Mouse (Mus musculus) kidney, postnatal 0 days (tissue): ENCODE measurements around the gene Tapbp. TPM values are rescaled to one million over a fixed set of nuclear protein-coding genes. Genes with fewer than 3 reads are reported as not detected.
"Not testable (repeated sequence)": the region's sequence is repeated elsewhere in the genome, so short reads cannot be mapped to it uniquely, and the experiment has no call there.

Experiments used
- ATAC-seq: fragments of 200-750 bp; cut with Nextera tagmentation; replicated peaks from 2 replicates; pipeline ENCODE4 v1.8.0; 2017; ENCODE audit warnings: low read depth, moderate number of reproducible peaks, moderate TSS enrichment, moderate library complexity; ENCODE audit not compliant: low FRiP score
- DNase-seq: peaks from one replicate; pipeline ENCODE4 v3.0.0-alpha.2; 2016; ENCODE audit warnings: low spot score
- H3K27ac ChIP-seq: fragments of 300-500 bp; sonication (generic); 2 replicates; pipeline ENCODE4 v1.5.1; 2014; ENCODE audit warnings: mild to moderate bottlenecking
- H3K27me3 ChIP-seq: fragments of 300-500 bp; sonication (generic); 2 replicates; pipeline ENCODE4 v1.6.1; 2014; ENCODE audit warnings: low read length, mixed read lengths; ENCODE audit not compliant: insufficient read depth
- H3K36me3 ChIP-seq: fragments of 300-500 bp; sonication (generic); 2 replicates; pipeline ENCODE4 v1.6.1; 2014; ENCODE audit warnings: low read length, mixed read lengths; ENCODE audit not compliant: insufficient read depth
- H3K4me1 ChIP-seq: fragments of 300-500 bp; sonication (generic); replicated peaks from 2 replicates; pipeline ENCODE4 v1.6.1; 2014; ENCODE audit warnings: antibody characterized with exemption, low read length, mixed read lengths; ENCODE audit not compliant: insufficient read depth
- H3K4me2 ChIP-seq: fragments of 300-500 bp; sonication (generic); 2 replicates; pipeline ENCODE4 v1.6.1; 2014; ENCODE audit warnings: mild to moderate bottlenecking, low read length, moderate library complexity, mixed read lengths
- H3K4me3 ChIP-seq: fragments of 300-500 bp; sonication (generic); replicated peaks from 2 replicates; pipeline ENCODE4 v1.5.1; 2014; ENCODE audit warnings: low read depth, low read length
- H3K9ac ChIP-seq: fragments of 300-500 bp; sonication (generic); 2 replicates; pipeline ENCODE4 v1.6.1; 2014; ENCODE audit warnings: low read depth, low read length
- H3K9me3 ChIP-seq: fragments of 300-500 bp; sonication (generic); replicated peaks from 2 replicates; pipeline ENCODE4 v1.6.1; 2016; ENCODE audit warnings: low read length, inconsistent platforms, mixed read lengths
- CTCF ChIP-seq: IDR thresholded peaks from 2 replicates; pipeline ENCODE4 v1.5.1; 2016; ENCODE audit warnings: antibody characterized with exemption, low read depth, mild to moderate bottlenecking, moderate library complexity
- WGBS: fragments of 180-500 bp; shearing (Covaris S2); extraction: QIAGEN DNeasy Blood & Tissue Kit; methylation state at CpG from one replicate; pipeline ENCODE4 v1.1.7; 2014; 5-methylcytosine and 5-hydroxymethylcytosine counted together
- polyA plus RNA-seq: library from polyadenylated mRNA; unstranded; fragments of >200 nt; fragmentation: Nextera tagmentation; extraction: Ambion mirVana; gene quantifications from 2 replicates; pipeline ENCODE4 v1.2.1, GENCODE M21; 2015

Tapbp gene
- polyA plus RNA-seq, 1 experiment from 2014 or later = 53.2 TPM

DNA sequence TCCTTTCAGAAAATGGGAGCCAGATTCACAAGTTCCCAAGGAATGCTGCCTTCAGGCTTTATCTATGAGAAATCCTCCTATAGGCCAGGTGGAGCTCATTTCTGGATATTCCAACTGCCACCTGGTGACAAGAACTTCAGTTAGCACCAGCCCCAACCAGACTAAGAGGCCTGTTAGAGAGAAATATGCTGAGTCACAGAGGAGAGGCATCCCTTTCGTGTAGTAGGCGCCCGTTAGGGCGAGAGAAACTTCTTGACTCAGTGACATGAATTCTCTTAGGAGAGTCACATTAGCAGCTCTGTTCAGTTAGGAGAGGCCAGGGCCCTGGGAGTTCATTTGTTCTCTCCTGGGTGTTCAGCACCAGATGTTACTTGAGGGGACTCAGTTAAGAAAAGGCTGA, 16.1 kb upstream of the Tapbp start:
- Histone ChIP-seq H3K4me2 (no peak overlapping the region), H3K4me1 (no peaks in the 10 kb centered on the region), H3K9ac (no peak overlapping the region), H3K27me3 (no peaks in the 10 kb centered on the region), H3K9me3 (no peaks in the 10 kb centered on the region), H3K36me3 (no peaks in the 10 kb centered on the region), H3K4me3 (no peak overlapping the region), H3K27ac (no peak overlapping the region)
- DNase-seq (no peak), ATAC-seq (no peak)
- no peak for TF ChIP-seq CTCF
- WGBS = 79% methylated on average over 4 of the region's 4 CpGs

DNA sequence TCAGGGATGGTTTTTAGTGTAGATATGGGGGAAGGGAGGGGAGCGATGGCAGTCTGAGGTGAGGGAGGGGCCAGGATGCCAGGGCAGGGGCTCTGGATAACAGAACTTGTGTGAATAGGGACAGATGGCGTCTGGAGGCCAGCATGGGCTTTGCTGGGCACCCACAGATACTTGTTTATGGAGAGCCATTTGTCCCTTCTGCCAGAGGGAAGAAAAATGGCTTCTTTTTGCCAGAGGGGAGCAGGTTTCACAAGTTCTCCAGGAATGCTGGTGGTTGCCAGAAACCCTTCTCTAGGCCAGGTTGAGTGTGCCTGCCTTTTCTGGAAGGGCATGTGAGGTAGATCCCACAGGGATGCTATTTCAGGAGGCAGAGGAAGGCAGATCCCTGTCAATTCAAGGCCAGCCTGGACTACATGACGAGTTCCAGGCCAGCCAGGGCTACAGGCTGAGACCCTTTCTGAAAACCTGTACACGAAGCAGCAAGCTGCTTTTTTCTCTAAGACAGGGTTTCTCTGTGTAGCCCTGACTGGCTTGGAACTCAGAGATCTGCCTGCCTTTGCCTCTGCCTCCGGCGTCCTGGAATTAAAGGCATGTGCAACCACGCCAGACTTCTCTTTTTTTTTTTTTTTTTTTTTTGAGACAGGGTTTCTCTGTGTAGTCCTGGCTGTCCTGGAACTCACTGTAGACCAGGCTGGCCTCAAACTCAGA, 15.3 kb upstream of the Tapbp start:
- Histone ChIP-seq H3K27ac (no peak overlapping the region), H3K9ac (no peak overlapping the region), H3K27me3 (no peaks in the 10 kb centered on the region), H3K9me3 (no peaks in the 10 kb centered on the region), H3K4me2 (no peak overlapping the region), H3K36me3 (no peaks in the 10 kb centered on the region), H3K4me1 (no peaks in the 10 kb centered on the region), H3K4me3 (no peak overlapping the region)
- DNase-seq (no peak), ATAC-seq (no peak)
- 63% methylated on average over 7 of the region's 7 CpGs for WGBS
- TF ChIP-seq CTCF = no peak

DNA sequence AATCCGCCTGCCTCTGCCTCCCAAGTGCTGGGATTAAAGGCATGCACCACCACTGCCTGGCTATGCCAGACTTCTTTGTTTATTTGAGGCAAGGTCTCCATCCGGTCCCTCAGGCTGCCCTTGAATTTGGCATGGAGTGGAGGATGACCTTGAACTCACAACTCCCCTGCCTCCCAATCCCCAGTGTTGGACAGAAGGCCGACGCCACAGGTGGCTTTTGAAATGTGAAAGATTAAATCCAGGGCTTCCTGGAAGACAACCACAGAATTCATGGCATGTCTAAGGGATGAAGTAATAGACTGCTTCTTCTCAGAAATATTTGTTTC, 14.7 kb upstream of the Tapbp start:
- no peaks in the 10 kb centered on the region for H3K9me3 ChIP-seq
- no peak overlapping the region for H3K4me3 ChIP-seq
- DNase-seq = no peak
- H3K4me2 ChIP-seq = no peak overlapping the region
- TF ChIP-seq CTCF = no peak
- no peak overlapping the region for H3K9ac ChIP-seq
- H3K4me1 ChIP-seq = no peaks in the 10 kb centered on the region
- ATAC-seq = no peak
- H3K27me3 ChIP-seq = no peaks in the 10 kb centered on the region
- H3K27ac ChIP-seq = no peak overlapping the region
- 85% methylated on average over 4 of the region's 4 CpGs for WGBS
- H3K36me3 ChIP-seq = no peaks in the 10 kb centered on the region

DNA sequence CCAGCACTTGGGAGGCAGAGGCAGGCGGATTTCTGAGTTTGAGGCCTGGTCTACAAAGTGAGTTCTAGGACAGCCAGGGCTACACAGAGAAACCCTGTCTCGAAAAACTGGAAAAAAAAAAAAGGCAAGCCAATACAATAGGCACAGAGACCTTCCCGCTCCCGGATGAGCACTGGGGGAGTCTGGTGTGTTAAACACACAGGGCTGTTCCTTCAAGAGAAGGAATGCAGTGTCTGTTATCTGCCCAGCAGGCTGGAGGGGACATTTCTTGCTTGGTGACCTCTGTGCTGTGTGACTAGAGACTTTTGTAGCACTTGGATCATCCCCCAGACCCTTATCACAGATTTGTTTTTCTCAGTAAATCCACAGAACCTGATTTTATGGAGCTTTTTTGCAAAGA, 14.0 kb upstream of the Tapbp start:
- no peak for ATAC-seq
- Histone ChIP-seq H3K27ac (no peak overlapping the region), H3K4me3 (no peak overlapping the region), H3K9ac (no peak overlapping the region), H3K4me2 (no peak overlapping the region), H3K36me3 (no peaks in the 10 kb centered on the region), H3K27me3 (no peaks in the 10 kb centered on the region), H3K4me1 (no peaks in the 10 kb centered on the region), H3K9me3 (no peaks in the 10 kb centered on the region)
- no peak for DNase-seq
- WGBS = 67% methylated on average over 4 of the region's 4 CpGs
- no peak for TF ChIP-seq CTCF

DNA sequence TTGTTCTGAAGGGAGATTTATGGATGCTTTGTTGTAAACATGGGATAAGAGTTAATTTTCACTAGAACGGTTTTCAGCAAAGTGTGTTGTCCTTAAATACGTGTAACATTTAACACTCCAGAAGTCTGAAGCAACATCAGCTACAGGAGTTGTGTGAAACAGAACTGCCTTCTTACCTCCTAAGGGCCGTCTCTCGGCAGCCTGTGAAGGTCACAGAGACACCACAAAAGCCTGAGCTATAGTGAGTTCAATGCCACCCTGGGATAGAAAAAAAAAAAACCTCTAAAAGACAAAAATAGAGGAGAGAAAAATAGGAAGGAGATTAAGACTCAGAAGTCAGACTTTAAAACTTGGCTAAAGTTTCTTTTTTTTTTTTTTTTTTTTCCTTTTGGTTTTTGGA, 13.6 kb upstream of the Tapbp start:
- H3K9me3 ChIP-seq = no peaks in the 10 kb centered on the region
- no peak overlapping the region for H3K4me3 ChIP-seq
- H3K4me2 ChIP-seq = no peak overlapping the region
- 20% methylated on average over 4 of the region's 4 CpGs for WGBS
- H3K4me1 ChIP-seq = no peaks in the 10 kb centered on the region
- no peaks in the 10 kb centered on the region for H3K36me3 ChIP-seq
- no peak overlapping the region for H3K9ac ChIP-seq
- DNase-seq (no peak), ATAC-seq (no peak)
- no peak overlapping the region for H3K27ac ChIP-seq
- no peaks in the 10 kb centered on the region for H3K27me3 ChIP-seq
- TF ChIP-seq CTCF = no peak

DNA sequence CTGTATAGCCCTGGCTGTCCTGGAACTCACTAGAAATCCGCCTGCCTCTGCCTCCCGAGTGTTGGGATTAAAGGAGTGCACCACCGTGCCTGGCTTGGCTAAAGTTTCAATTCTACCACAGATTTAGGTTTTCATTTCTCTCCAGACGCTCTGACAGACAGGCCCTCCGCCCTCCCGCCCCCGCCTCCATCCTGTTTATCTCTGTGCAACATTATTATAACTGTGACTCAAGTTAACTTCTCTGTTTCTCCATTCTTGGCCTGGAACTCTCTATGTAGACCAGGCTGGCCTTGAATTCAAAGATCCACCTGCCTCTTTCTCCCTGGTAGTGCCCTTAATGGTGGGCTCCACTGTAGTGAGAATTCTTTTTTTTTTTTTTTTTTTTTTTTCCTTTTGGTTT, 13.2 kb upstream of the Tapbp start:
- Histone ChIP-seq H3K9me3 (no peaks in the 10 kb centered on the region), H3K4me2 (no peak overlapping the region), H3K4me1 (no peaks in the 10 kb centered on the region), H3K27ac (no peak overlapping the region), H3K9ac (no peak overlapping the region), H3K4me3 (no peak overlapping the region), H3K27me3 (no peaks in the 10 kb centered on the region), H3K36me3 (no peaks in the 10 kb centered on the region)
- ATAC-seq = no peak
- WGBS = 74% methylated on average over 7 of the region's 7 CpGs
- DNase-seq = no peak
- TF ChIP-seq CTCF = no peak

DNA sequence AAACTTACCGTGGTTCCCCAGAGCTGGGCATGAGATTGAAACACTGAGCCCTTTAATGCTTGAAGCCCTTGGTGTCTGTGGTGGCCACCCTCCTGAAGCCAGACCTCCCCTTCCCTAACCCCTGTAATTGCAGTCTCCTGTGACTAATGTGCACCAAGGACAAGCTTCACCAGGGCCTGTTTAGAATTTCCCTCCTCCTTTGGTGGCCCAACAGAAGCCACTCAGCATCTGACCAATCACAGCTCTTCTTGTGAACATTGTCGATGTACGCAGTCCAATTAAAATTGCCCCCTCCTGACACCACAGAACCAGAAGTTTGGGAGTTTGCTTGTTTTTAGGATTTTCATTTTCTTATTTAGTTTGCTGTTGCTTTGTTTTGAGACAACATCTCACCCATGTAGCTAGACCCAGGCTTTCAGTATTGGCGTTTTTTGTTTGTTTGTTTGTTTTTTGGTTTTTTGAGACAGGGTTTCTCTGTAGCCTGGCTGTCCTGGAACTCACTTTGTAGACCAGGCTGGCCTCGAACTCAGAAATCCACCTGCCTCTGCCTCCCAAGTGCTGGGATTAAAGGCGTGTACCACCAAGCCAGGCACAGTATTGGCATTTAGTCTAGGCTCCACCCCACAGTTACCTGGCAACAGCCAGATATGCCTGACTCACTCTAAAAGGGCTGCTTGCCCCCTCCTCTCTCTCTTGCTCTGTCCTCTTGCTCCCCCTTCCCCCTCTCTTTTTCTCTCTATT, 11.6 kb upstream of the Tapbp start:
- DNase-seq, H3K4me2 ChIP-seq, H3K9me3 ChIP-seq, H3K36me3 ChIP-seq, H3K27me3 ChIP-seq, H3K4me1 ChIP-seq, H3K4me3 ChIP-seq, ATAC-seq, H3K27ac ChIP-seq, H3K9ac ChIP-seq: not testable (repeated sequence)
- WGBS = 63% methylated on average over 6 of the region's 6 CpGs

DNA sequence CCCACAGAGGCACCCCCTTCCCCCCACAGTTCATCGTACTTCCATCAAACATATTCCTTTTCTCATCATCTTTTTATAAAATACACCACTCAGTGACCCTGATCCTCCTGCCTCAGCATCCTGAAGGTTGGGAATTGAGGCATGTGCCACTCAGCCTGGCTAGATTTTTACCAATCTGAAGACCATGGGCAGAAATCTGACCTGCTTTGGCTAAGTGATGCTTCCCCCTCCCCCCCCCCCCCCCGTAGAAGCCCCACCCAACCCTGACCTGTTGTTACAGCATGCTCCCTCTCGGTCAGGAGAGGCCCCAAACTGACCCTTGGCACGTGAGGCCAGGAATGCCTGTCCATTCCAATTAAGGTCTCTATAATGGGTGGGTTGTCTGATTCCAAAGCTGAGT, 10.9 kb upstream of the Tapbp start, which contains the start of gene Platr17:
Gene Platr17 (plus strand): TSS at position 301 of the 400 bp plus-strand sequence.
- DNase-seq, H3K27me3 ChIP-seq, H3K36me3 ChIP-seq, H3K9me3 ChIP-seq, H3K4me3 ChIP-seq, ATAC-seq, H3K4me1 ChIP-seq, H3K4me2 ChIP-seq, H3K27ac ChIP-seq, H3K9ac ChIP-seq: not testable (repeated sequence)
- WGBS = 41% methylated on average over 3 of the region's 4 CpGs
